Mouse (Mus musculus) embryo, embryonic 11.5 days (tissue): ENCODE measurements around the gene Fbxl3.

Source experiments
- DNase-seq: peaks from one replicate; pipeline ENCODE4 v3.0.0-alpha.2; 2012; ENCODE audit warnings: low read depth, low spot score

Gene Fbxl3

GRCm38 (mm10) chr14:103085840-103086533 is 13.4 kb downstream of the Fbxl3 start:
- DNase-seq = no peak

GRCm38 (mm10) chr14:103079209-103079977 is 20.0 kb downstream of the Fbxl3 start:
- DNase-seq = no peak

GRCm38 (mm10) chr14:103078006-103078912 is 21.1 kb downstream of the Fbxl3 start:
- no peak for DNase-seq

- no peak for DNase-seq
These were observed 21.9 kb downstream of the Fbxl3 start for GRCm38 (mm10) chr14:103077272-103078005.

- no peak for DNase-seq
These were observed 24.2 kb downstream of the Fbxl3 start for GRCm38 (mm10) chr14:103075166-103075565.

- DNase-seq = no peak
These were observed 25.5 kb downstream of the Fbxl3 start for GRCm38 (mm10) chr14:103073825-103074224.

GRCm38 (mm10) chr14:103072731-103073130 is 26.6 kb downstream of the Fbxl3 start:
- no peak for DNase-seq

- DNase-seq = no peak
These were observed 27.9 kb downstream of the Fbxl3 start for GRCm38 (mm10) chr14:103071471-103071870.

- DNase-seq = no peak
These were observed 28.6 kb downstream of the Fbxl3 start for GRCm38 (mm10) chr14:103070790-103071189.

GRCm38 (mm10) chr14:103069864-103070611 is 29.3 kb downstream of the Fbxl3 start, which contains the start of gene Cln5:
Gene Cln5, plus strand, starts transcription at chr14:103070216.
- DNase-seq = peak; percentile 92

GRCm38 (mm10) chr14:103069465-103069863 is 29.9 kb downstream of the Fbxl3 start:
- no peak for DNase-seq

GRCm38 (mm10) chr14:103065294-103066167 is 33.8 kb downstream of the Fbxl3 start:
- peak; percentile 46 for DNase-seq

GRCm38 (mm10) chr14:103059495-103059894 is 39.9 kb downstream of the Fbxl3 start:
- no peak for DNase-seq

GRCm38 (mm10) chr14:103058998-103059397 is 40.4 kb downstream of the Fbxl3 start:
- DNase-seq = no peak

- DNase-seq = no peak
These were observed 42.8 kb downstream of the Fbxl3 start for GRCm38 (mm10) chr14:103056601-103057000.

- DNase-seq = no peak
These were observed 44.6 kb downstream of the Fbxl3 start for GRCm38 (mm10) chr14:103054731-103055130.

- peak; percentile 49 for DNase-seq
These were observed 48.1 kb downstream of the Fbxl3 start for GRCm38 (mm10) chr14:103051159-103051769.

GRCm38 (mm10) chr14:103048292-103049086 is 50.9 kb downstream of the Fbxl3 start:
- no peak for DNase-seq
